Mouse (Mus musculus) G1E (cell line): Measurements from ENCODE around the gene Sema5b.

Source experiments
- CTCF ChIP-seq: IDR thresholded peaks from 2 replicates; pipeline ENCODE4 v1.5.1; 2012; ENCODE audit warnings: low read depth, low read length, inconsistent platforms, mixed read lengths
- GATA1 ChIP-seq: IDR thresholded peaks from 2 replicates; pipeline ENCODE4 v1.6.1; 2012; ENCODE audit warnings: borderline replicate concordance, low read length, inconsistent platforms, mixed read lengths
- GATA2 ChIP-seq: IDR thresholded peaks from 2 replicates; pipeline ENCODE4 v1.6.1; 2012; ENCODE audit warnings: low read depth, low read length, inconsistent platforms, borderline replicate concordance
- POLR2AphosphoS5 ChIP-seq: IDR thresholded peaks from 2 replicates; pipeline ENCODE4 v1.6.1; 2012; ENCODE audit warnings: low read depth, low read length, inconsistent platforms; ENCODE audit not compliant: insufficient replicate concordance
- TAL1 ChIP-seq: conservative IDR thresholded peaks from 2 replicates; pipeline ENCODE4 v1.6.1; 2012; ENCODE audit warnings: low read depth, low read length, inconsistent platforms, mixed read lengths

GRCm38 (mm10) chr16:35561541-35561940 is 20.6 kb downstream of the Sema5b start:
- no peak for TF ChIP-seq CTCF
- TF ChIP-seq GATA1, result no peak
- TF ChIP-seq TAL1, result no peak
- no peak for TF ChIP-seq GATA2
- no peak for TF ChIP-seq POLR2AphosphoS5
